8 mouse cellular contexts compared by ENCODE assay signal in genomic region chr3:96696198-96696765, GRCm38 (mm10). TPM values are rescaled to one million over a fixed set of nuclear protein-coding genes. Genes with fewer than 3 reads are reported as not detected.
DNase-seq lines count a peak whose midpoint lies in the region; ATAC-seq and TF ChIP-seq lines count a peak whose summit lies in the region.

Gene Pias3 (plus strand): TSS chr3:96696384.

- peaks cover 19% of the 10 kb centered on the region for H3K36me3 ChIP-seq in embryonic facial prominence, embryonic 12.5 days
- no peaks in the 10 kb centered on the region for H3K36me3 ChIP-seq in liver, embryonic 11.5 days (ENCODE audit: control insufficient read depth, insufficient read depth, low read length)
- peaks cover 5% of the 10 kb centered on the region for H3K36me3 ChIP-seq in myocyte (ENCODE audit: control insufficient read depth, insufficient read depth)
- no peaks in the 10 kb centered on the region for H3K36me3 ChIP-seq in splenic B cell, adult 2 months (ENCODE audit: control insufficient read depth, insufficient read depth, low read length, poor library complexity, severe bottlenecking)

- peak within 1 kb of the TSS; percentile 37 for H3ac ChIP-seq in myocyte (ENCODE audit: control insufficient read depth, insufficient read length)

- peak within 1 kb of the TSS; percentile 94 for H3K9ac ChIP-seq in embryonic facial prominence, embryonic 12.5 days
- peak within 1 kb of the TSS; percentile 84 for H3K9ac ChIP-seq in liver, embryonic 11.5 days (ENCODE audit: low read depth, low read length)

- peak; percentile 88 for DNase-seq in 3T3-L1 (ENCODE audit: low read depth, low spot score)
- peak; percentile 89 for DNase-seq in adrenal gland, postnatal 25 days
- peak; percentile 81 for DNase-seq in heart, adult 8-10 months (ENCODE audit: low spot score)
- peak; percentile 91 for DNase-seq in kidney, adult 9 months
- DNase-seq in liver, embryonic 11.5 days (ENCODE audit: low spot score): peak; percentile 87
- DNase-seq in splenic B cell, adult 2 months (ENCODE audit: low read depth, low spot score): peak; percentile 59

- peaks cover 9% of the 10 kb centered on the region for H3K79me2 ChIP-seq in myocyte (ENCODE audit: control insufficient read depth, insufficient read depth)

- peak within 1 kb of the TSS; percentile 97 for H3K27ac ChIP-seq in embryonic facial prominence, embryonic 12.5 days
- H3K27ac ChIP-seq in liver, embryonic 11.5 days (ENCODE audit: low read depth, low read length): peak within 1 kb of the TSS; percentile 88

- TF ChIP-seq POLR2A in myocyte (IDR thresholded peaks at IDR 0.05; ENCODE audit: insufficient read length, low read depth): peak; percentile 75

- peaks cover 26% of the 10 kb centered on the region for H3K4me1 ChIP-seq in embryonic facial prominence, embryonic 12.5 days
- peaks cover 5% of the 10 kb centered on the region for H3K4me1 ChIP-seq in liver, embryonic 11.5 days (replicated peaks; ENCODE audit: control insufficient read depth, insufficient read depth, low read length)

- no peaks in the 10 kb centered on the region for H3K9me3 ChIP-seq in embryonic facial prominence, embryonic 12.5 days
- no peaks in the 10 kb centered on the region for H3K9me3 ChIP-seq in liver, embryonic 11.5 days (ENCODE audit: control insufficient read depth, low read length)

- peak; percentile 84 for ATAC-seq in embryonic facial prominence, embryonic 12.5 days (ENCODE audit: insufficient number of reproducible peaks, insufficient read depth, low FRiP score, low TSS enrichment)
- peak; percentile 82 for ATAC-seq in liver, embryonic 11.5 days (replicated peaks; ENCODE audit: low FRiP score)

- peak within 1 kb of the TSS; percentile 67 for H3K4me2 ChIP-seq in embryonic facial prominence, embryonic 12.5 days (replicated peaks)
- H3K4me2 ChIP-seq in liver, embryonic 11.5 days: peak within 1 kb of the TSS; percentile 77
- H3K4me2 ChIP-seq in myocyte (ENCODE audit: low read depth): peak within 1 kb of the TSS; percentile 68

- under 1% methylated on average over 35 of the region's 35 CpGs for WGBS in embryonic facial prominence, embryonic 12.5 days
- under 1% methylated on average over 35 of the region's 35 CpGs for WGBS in liver, embryonic 11.5 days

- peak within 1 kb of the TSS; percentile 78 for H3K4me3 ChIP-seq in embryonic facial prominence, embryonic 12.5 days
- peak within 1 kb of the TSS; percentile 82 for H3K4me3 ChIP-seq in liver, embryonic 11.5 days (ENCODE audit: low read depth, low read length)
- peak within 1 kb of the TSS; percentile 83 for H3K4me3 ChIP-seq in myocyte

- H3K27me3 ChIP-seq in embryonic facial prominence, embryonic 12.5 days: no peaks in the 10 kb centered on the region
- no peaks in the 10 kb centered on the region for H3K27me3 ChIP-seq in liver, embryonic 11.5 days (replicated peaks; ENCODE audit: control insufficient read depth, insufficient read depth, low read length)
- no peaks in the 10 kb centered on the region for H3K27me3 ChIP-seq in myocyte (ENCODE audit: control insufficient read depth, insufficient read depth, insufficient read length)
- H3K27me3 ChIP-seq in splenic B cell, adult 2 months (ENCODE audit: control insufficient read depth, insufficient read depth, low read length, poor library complexity, severe bottlenecking): no peaks in the 10 kb centered on the region

TF ChIP-seq in myocyte, 11 proteins besides CTCF, POLR2A, EP300 and RAD21:
- TF ChIP-seq POLR2AphosphoS2 (IDR thresholded peaks at IDR 0.05; ENCODE audit: insufficient read length, low read depth): peak; percentile 69
- peak in 2 of 3 experiments; percentile 10 to 62 for TF ChIP-seq MYOG (IDR thresholded peaks at IDR 0.05; ENCODE audit: control insufficient read depth in 1 of 3, insufficient read depth in 1 of 3, insufficient read length in 2 of 3, low read depth in 2 of 3)
- peak in 1 of 3 experiments; percentile 50 for TF ChIP-seq MYOD1 (IDR thresholded peaks at IDR 0.05; ENCODE audit: control insufficient read depth in 1 of 3, insufficient read length in 2 of 3, low read depth in 2 of 3)
- TF ChIP-seq REST (IDR thresholded peaks at IDR 0.05; ENCODE audit: insufficient read depth, insufficient read length): no peak
- TF ChIP-seq CEBPB (IDR thresholded peaks at IDR 0.05; ENCODE audit: insufficient read depth, poor library complexity, severe bottlenecking): no peak
- peak; percentile 64 for TF ChIP-seq E2F4 (IDR thresholded peaks at IDR 0.05; ENCODE audit: insufficient read depth)
- TF ChIP-seq TCF3 (IDR thresholded peaks at IDR 0.05; ENCODE audit: insufficient read length, low read depth): no peak
- TF ChIP-seq SRF (IDR thresholded peaks at IDR 0.05; ENCODE audit: control insufficient read depth, insufficient read length, low read depth): no peak
- TF ChIP-seq TCF12 (IDR thresholded peaks at IDR 0.05; ENCODE audit: insufficient read depth, poor library complexity, severe bottlenecking): no peak
- no peak for TF ChIP-seq USF1 (IDR thresholded peaks at IDR 0.05; ENCODE audit: low read depth)
- TF ChIP-seq MAX (IDR thresholded peaks at IDR 0.05; ENCODE audit: low read depth): no peak

RNA-seq across cellular contexts. Expression of gene Pias3, which starts in this region (rescaled TPM):
- 27.6 and 33.1 TPM in 2 replicates for total RNA-seq in adrenal gland, postnatal 25 days (2021)
- polyA plus RNA-seq in embryonic facial prominence, embryonic 12.5 days (2016; fragmentation: Nextera tagmentation; extraction: Ambion mirVana): 77.4 and 77.5 TPM in 2 replicates
- total RNA-seq in heart, adult 8-10 months (2022): 10 to 100 TPM; 12.6 to 15.1 (median 14.5) TPM
- 19.6 and 21.1 TPM in 2 replicates for polyA plus RNA-seq in liver, embryonic 11.5 days (2014; fragmentation: Nextera tagmentation; extraction: Ambion mirVana)
- polyA plus RNA-seq in myocyte (2012; fragmentation: generic; extraction: Trizol): 16.7 TPM

Comparison
In these comparisons a context has a peak if more than half of its experiments do, and no peak if none do; other contexts are left out.
1. Peak in every context shown above with its lines: DNase-seq, ATAC-seq, H3K4me3 ChIP-seq and H3K27ac ChIP-seq.